Mouse (Mus musculus) midbrain, embryonic 13.5 days (tissue): ENCODE results near the gene Stard3. TPM values are rescaled to one million over a fixed set of nuclear protein-coding genes. Genes with fewer than 3 reads are reported as not detected.
A peak's percentile ranks its signal among the peaks of the same experiment; 100 is the strongest.

Experiments
- ATAC-seq: fragments of 200-750 bp; cut with Nextera tagmentation; 2 replicates; pipeline ENCODE4 v1.8.0; 2017; ENCODE audit warnings: mild to moderate bottlenecking, moderate TSS enrichment, moderate library complexity
- H3K27ac ChIP-seq: fragments of 300-500 bp; sonication (generic); 2 replicates; pipeline ENCODE4 v1.5.1; 2015; ENCODE audit warnings: inconsistent platforms, mild to moderate bottlenecking, moderate library complexity
- H3K27me3 ChIP-seq: fragments of 300-500 bp; sonication (generic); 2 replicates; pipeline ENCODE4 v1.6.1; 2015; ENCODE audit warnings: mild to moderate bottlenecking, inconsistent platforms
- H3K36me3 ChIP-seq: fragments of 300-500 bp; sonication (generic); 2 replicates; pipeline ENCODE4 v1.6.1; 2015; ENCODE audit warnings: mild to moderate bottlenecking, inconsistent platforms
- H3K4me1 ChIP-seq: fragments of 300-500 bp; sonication (generic); replicated peaks from 2 replicates; pipeline ENCODE4 v1.6.1; 2015; ENCODE audit warnings: inconsistent platforms
- H3K4me2 ChIP-seq: fragments of 300-500 bp; sonication (generic); replicated peaks from 2 replicates; pipeline ENCODE4 v1.6.1; 2015; ENCODE audit warnings: moderate library complexity, mild to moderate bottlenecking, inconsistent platforms
- H3K4me3 ChIP-seq: fragments of 300-500 bp; sonication (generic); replicated peaks from 2 replicates; pipeline ENCODE4 v1.5.1; 2015; ENCODE audit warnings: mild to moderate bottlenecking, inconsistent platforms
- H3K9ac ChIP-seq: fragments of 300-500 bp; sonication (generic); replicated peaks from 2 replicates; pipeline ENCODE4 v1.6.1; 2015; ENCODE audit warnings: mild to moderate bottlenecking, inconsistent platforms
- H3K9me3 ChIP-seq: fragments of 300-500 bp; sonication (generic); 2 replicates; pipeline ENCODE4 v1.6.1; 2016; ENCODE audit warnings: mild to moderate bottlenecking, inconsistent platforms
- WGBS: fragments of 180-500 bp; shearing (Covaris S2); methylation state at CpG from one replicate; pipeline ENCODE4 v1.1.7; 2015; 5-methylcytosine and 5-hydroxymethylcytosine counted together
- polyA plus RNA-seq: library from polyadenylated mRNA; unstranded; fragments of >200 nt; fragmentation: Nextera tagmentation; extraction: Ambion mirVana; gene quantifications from 2 replicates; pipeline ENCODE4 v1.2.1, GENCODE M21; 2015

Stard3 gene
- polyA plus RNA-seq, 1 experiment from 2014 or later, result 46.9 TPM

DNA sequence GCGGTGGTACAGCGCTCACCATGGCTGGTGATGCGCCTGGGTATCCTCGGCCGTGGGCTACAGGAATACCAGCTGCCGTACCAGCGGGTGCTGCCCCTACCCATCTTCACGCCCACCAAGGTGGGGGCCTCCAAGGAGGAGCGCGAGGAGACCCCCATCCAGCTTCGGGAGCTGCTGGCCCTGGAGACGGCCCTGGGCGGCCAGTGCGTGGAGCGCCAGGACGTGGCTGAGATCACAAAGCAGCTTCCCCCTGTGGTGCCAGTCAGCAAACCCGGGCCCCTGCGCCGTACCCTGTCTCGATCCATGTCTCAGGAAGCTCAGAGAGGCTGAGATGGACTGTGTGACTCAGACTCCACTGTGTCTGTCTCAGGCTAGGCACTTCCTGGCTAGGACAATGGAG is 26.0 kb downstream of the Stard3 start:
- Histone ChIP-seq H3K4me1 (peaks cover 9% of the 10 kb centered on the region; the same call in 1 of the 2 replicates), H3K27ac (no peak overlapping the region), H3K27me3 (peaks cover 51% of the 10 kb centered on the region), H3K9ac (no peak overlapping the region), H3K4me2 (no peak overlapping the region), H3K36me3 (peaks cover 22% of the 10 kb centered on the region), H3K9me3 (no peaks in the 10 kb centered on the region), H3K4me3 (no peak overlapping the region)
- WGBS, result 69% methylated on average over 19 of the region's 20 CpGs
- ATAC-seq, result peak; percentile 21; the same call in 1 of the 2 replicates

DNA sequence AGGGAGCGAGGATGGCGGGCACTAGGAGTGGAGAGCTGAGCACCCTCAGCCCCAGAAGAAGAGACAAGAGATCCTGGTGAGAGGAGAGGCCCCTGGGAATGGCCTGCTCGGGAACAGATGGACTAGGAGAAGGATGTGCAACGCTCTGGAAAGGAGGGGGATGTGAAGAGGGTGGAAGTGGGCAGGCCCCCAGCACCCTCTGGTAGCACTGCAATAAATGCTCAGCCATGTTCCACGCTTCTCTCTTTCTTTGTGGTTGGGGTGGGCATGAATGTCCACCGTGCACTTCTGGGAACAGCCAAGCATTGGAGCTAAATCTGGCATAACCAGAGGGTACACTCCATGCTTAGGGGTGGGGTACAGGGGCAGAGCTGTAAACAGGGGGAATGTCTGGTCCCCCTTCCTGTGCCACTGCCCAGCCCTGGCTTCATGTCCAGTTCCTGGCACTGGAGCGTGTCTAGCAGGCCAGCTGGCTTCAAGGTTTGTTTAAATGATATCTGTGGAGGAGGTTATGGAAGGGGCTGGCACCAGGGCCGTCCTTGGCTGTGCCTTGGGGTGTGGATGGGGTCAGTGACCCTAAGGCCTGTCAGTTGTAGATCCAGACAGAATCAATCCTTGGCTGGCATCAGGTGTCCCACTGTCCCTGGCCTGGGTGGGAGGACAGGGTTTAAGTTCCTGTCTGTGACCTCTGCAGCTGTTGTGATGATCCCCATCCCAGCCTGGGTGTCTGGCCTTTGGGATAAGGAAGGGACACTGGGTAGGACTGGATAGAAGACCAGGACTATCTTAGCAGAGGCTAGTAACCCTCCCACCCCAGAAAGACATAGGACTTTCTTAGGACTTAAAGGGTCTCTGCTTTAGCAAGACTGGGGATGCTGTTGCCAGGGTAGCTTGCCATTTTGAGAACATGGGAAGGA is 26.8 kb downstream of the Stard3 start:
- H3K4me2 ChIP-seq, result no peak overlapping the region
- peaks cover 14% of the 10 kb centered on the region for H3K36me3 ChIP-seq
- H3K4me1 ChIP-seq, result peaks cover 9% of the 10 kb centered on the region; the same call in 1 of the 2 replicates
- no peaks in the 10 kb centered on the region for H3K9me3 ChIP-seq
- ATAC-seq, result no peak
- H3K9ac ChIP-seq, result no peak overlapping the region
- no peak overlapping the region for H3K4me3 ChIP-seq
- no peak overlapping the region for H3K27ac ChIP-seq
- peaks cover 56% of the 10 kb centered on the region for H3K27me3 ChIP-seq
- 72% methylated on average over 8 of the region's 8 CpGs for WGBS

- Histone ChIP-seq H3K9me3 (no peaks in the 10 kb centered on the region), H3K27me3 (peaks cover 66% of the 10 kb centered on the region), H3K27ac (no peak within 1 kb of the TSS), H3K36me3 (peaks cover 5% of the 10 kb centered on the region), H3K9ac (0 out of 2 replicates have a peak within 1 kb of the TSS, but pooled peaks have one; percentile 19), H3K4me1 (peaks cover 9% of the 10 kb centered on the region; the same call in 1 of the 2 replicates), H3K4me3 (no peak within 1 kb of the TSS), H3K4me2 (peak within 1 kb of the TSS; percentile 19; the same call in 1 of the 2 replicates)
- ATAC-seq, result no peak
- 53% methylated on average over 25 of the region's 25 CpGs for WGBS
Observed at GRCm38 (mm10) chr11:98385638-98386585, 27.7 kb downstream of the Stard3 start, which contains the start of gene Pnmt. TSS of gene Pnmt (plus strand) at chr11:98386450.

GRCm38 (mm10) chr11:98386596-98386995 is 28.4 kb downstream of the Stard3 start:
- Histone ChIP-seq H3K4me1 (peaks cover 9% of the 10 kb centered on the region; the same call in 1 of the 2 replicates), H3K4me2 (peak overlapping the region; percentile 19; the same call in 1 of the 2 replicates), H3K27me3 (peaks cover 72% of the 10 kb centered on the region), H3K27ac (no peak overlapping the region), H3K9me3 (no peaks in the 10 kb centered on the region), H3K9ac (0 out of 2 replicates have a peak overlapping the region, but pooled peaks have one; percentile 19), H3K4me3 (no peak overlapping the region), H3K36me3 (0 out of 2 replicates have a peak, but pooled peaks cover 1% of the 10 kb centered on the region)
- no peak for ATAC-seq
- 22% methylated on average over 24 of the region's 24 CpGs for WGBS

- H3K36me3 ChIP-seq, result no peaks in the 10 kb centered on the region
- no peak overlapping the region for H3K27ac ChIP-seq
- no peak overlapping the region for H3K4me3 ChIP-seq
- no peak overlapping the region for H3K4me2 ChIP-seq
- no peaks in the 10 kb centered on the region for H3K9me3 ChIP-seq
- ATAC-seq, result no peak
- WGBS, result 61% methylated on average over 14 of the region's 14 CpGs
- no peak overlapping the region for H3K9ac ChIP-seq
- H3K27me3 ChIP-seq, result peaks cover 77% of the 10 kb centered on the region
- H3K4me1 ChIP-seq, result peaks cover 9% of the 10 kb centered on the region; the same call in 1 of the 2 replicates
Observed at GRCm38 (mm10) chr11:98387056-98387577, 28.9 kb downstream of the Stard3 start.

GRCm38 (mm10) chr11:98388282-98388681 is 30.1 kb downstream of the Stard3 start:
- no peak overlapping the region for H3K9ac ChIP-seq
- peaks cover 85% of the 10 kb centered on the region for H3K27me3 ChIP-seq

GRCm38 (mm10) chr11:98389221-98389780 is 31.1 kb downstream of the Stard3 start:
- Histone ChIP-seq H3K27ac (no peak overlapping the region), H3K4me3 (no peak overlapping the region), H3K9ac (no peak overlapping the region), H3K4me2 (no peak overlapping the region), H3K36me3 (no peaks in the 10 kb centered on the region), H3K9me3 (no peaks in the 10 kb centered on the region), H3K4me1 (peaks cover 21% of the 10 kb centered on the region), H3K27me3 (peaks cover 82% of the 10 kb centered on the region)
- WGBS, result 26% methylated on average over 9 of the region's 9 CpGs
- ATAC-seq, result no peak

More at GRCm38 (mm10) chr11:98388282-98388681, 30.1 kb downstream of the Stard3 start:
- Histone ChIP-seq H3K4me1 (peaks cover 11% of the 10 kb centered on the region), H3K4me3 (no peak overlapping the region), H3K4me2 (no peak overlapping the region), H3K36me3 (no peaks in the 10 kb centered on the region), H3K9me3 (no peaks in the 10 kb centered on the region), H3K27ac (no peak overlapping the region)
- no peak for ATAC-seq
- WGBS, result 77% methylated on average over 10 of the region's 10 CpGs

DNA sequence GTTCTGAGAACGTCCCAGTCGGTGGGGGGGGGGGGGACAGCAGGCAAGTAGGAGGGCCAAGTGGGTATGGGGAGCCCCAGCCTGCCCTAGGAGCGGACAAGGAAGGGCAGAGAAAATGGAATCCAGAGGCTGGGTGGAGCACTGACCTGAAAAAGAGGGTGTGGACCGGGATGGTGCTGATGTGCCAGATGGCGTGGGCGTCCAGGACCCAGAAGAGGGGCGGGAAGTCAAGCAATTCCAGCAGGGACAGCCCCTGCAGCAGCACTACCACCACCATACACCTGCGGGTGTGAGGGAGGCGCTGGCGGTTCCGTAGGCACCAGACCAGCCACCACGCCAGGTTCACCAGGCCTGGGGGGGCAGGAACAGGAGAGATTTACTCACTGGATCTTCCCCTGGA is 32.0 kb downstream of the Stard3 start:
- no peak overlapping the region for H3K9ac ChIP-seq
- H3K27ac ChIP-seq, result no peak overlapping the region
- no peak overlapping the region for H3K4me2 ChIP-seq
- H3K9me3 ChIP-seq, result no peaks in the 10 kb centered on the region
- WGBS, result 86% methylated on average over 10 of the region's 12 CpGs
- H3K36me3 ChIP-seq, result no peaks in the 10 kb centered on the region
- H3K4me3 ChIP-seq, result no peak overlapping the region
- peaks cover 27% of the 10 kb centered on the region for H3K4me1 ChIP-seq
- H3K27me3 ChIP-seq, result peaks cover 74% of the 10 kb centered on the region
- ATAC-seq, result no peak

DNA sequence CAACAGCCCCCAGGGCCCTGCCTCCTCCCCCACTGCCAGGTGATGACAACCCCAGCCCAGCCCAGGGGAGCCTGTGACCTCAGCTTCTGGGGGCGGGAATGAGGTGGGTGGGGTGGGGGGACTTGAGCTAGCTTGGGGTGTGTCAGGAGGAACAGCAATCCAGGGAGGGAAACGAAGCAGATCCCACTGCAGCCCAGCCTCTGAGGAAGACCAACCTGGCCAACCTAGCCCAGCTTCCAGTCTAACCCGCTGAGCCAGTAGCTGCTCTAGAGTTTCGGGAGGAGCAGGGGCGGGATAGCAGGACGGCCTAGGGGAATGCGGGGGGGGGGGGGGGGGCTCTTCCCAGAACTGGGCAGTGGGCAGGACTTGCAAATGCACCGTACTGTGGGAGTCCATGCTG is 33.9 kb downstream of the Stard3 start:
- no peaks in the 10 kb centered on the region for H3K36me3 ChIP-seq

DNA sequence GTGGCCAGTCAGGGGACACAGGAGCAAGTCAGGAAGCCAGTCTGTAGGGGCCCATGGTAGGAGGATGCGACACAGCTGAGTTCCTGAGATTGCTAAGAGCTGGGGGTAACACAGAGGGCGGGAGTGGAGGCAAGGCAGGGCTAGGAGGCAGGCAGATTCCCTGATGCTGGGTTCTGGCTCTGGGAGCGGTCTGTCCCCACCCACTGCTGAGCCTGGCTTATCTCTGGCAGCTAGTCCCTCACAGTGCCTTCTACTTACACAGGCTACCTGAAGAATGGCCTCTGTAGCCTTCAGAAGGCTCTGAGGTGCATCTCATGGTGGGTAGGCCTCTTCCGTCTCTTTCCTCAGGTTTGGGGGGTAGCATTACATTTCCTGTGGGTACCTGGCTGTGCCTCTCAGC is 34.5 kb downstream of the Stard3 start:
- Histone ChIP-seq H3K27ac (no peak overlapping the region), H3K36me3 (peaks cover 4% of the 10 kb centered on the region), H3K4me1 (peaks cover 23% of the 10 kb centered on the region), H3K4me2 (no peak overlapping the region), H3K4me3 (no peak overlapping the region), H3K9ac (0 out of 2 replicates have a peak overlapping the region, but pooled peaks have one; percentile 19), H3K9me3 (no peaks in the 10 kb centered on the region), H3K27me3 (peaks cover 49% of the 10 kb centered on the region)
- 46% methylated on average over 4 of the region's 4 CpGs for WGBS
- no peak for ATAC-seq

More for the DNA sequence above, 33.9 kb downstream of the Stard3 start:
- Histone ChIP-seq H3K4me3 (no peak overlapping the region), H3K9me3 (no peaks in the 10 kb centered on the region), H3K4me2 (no peak overlapping the region), H3K4me1 (peaks cover 23% of the 10 kb centered on the region), H3K9ac (no peak overlapping the region), H3K27me3 (peaks cover 55% of the 10 kb centered on the region), H3K27ac (no peak overlapping the region)
- no peak for ATAC-seq
- 14% methylated on average over 8 of the region's 8 CpGs for WGBS

- no peak overlapping the region for H3K4me2 ChIP-seq
- H3K36me3 ChIP-seq, result peaks cover 7% of the 10 kb centered on the region
- H3K4me1 ChIP-seq, result peaks cover 23% of the 10 kb centered on the region
- H3K9ac ChIP-seq, result peak overlapping the region; percentile 7; the same call in 1 of the 2 replicates
- H3K27ac ChIP-seq, result no peak overlapping the region
- H3K4me3 ChIP-seq, result no peak overlapping the region
- ATAC-seq, result 0 out of 2 replicates have a peak, but pooled peaks have one; percentile 37
- WGBS, result 78% methylated on average over 6 of the region's 6 CpGs
- H3K9me3 ChIP-seq, result no peaks in the 10 kb centered on the region
- H3K27me3 ChIP-seq, result peaks cover 43% of the 10 kb centered on the region
Observed at GRCm38 (mm10) chr11:98393317-98393716, 35.1 kb downstream of the Stard3 start.
